Mouse (Mus musculus): Measurements from ENCODE around the gene Insl3. TPM values are rescaled to one million over a fixed set of nuclear protein-coding genes. Genes with fewer than 3 reads are reported as not detected.

The Insl3 gene
- polyA plus RNA-seq (2014; fragmentation: Nextera tagmentation; extraction: Ambion mirVana): 0.35 and 0.37 TPM in 2 replicates

DNA sequence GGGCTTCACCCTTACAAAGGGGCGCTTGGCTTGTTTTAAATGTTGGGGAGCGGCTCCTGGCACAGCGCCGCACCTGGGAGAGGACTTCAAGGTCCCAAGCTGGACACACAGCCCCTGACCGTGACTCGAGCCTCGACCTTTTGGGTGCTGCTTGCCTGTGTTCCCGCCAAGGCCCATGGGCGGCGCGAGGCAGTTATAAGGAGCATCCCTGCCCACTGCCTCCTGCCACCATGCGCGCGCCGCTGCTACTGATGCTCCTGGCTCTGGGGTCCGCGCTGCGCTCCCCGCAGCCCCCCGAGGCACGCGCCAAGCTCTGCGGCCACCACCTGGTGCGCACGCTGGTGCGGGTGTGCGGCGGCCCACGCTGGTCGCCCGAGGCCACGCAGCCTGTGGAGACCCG is at the start of gene Insl3:
Gene Insl3, plus strand, starts transcription at position 187 of the 400 bp plus-strand sequence.
- no peak for ATAC-seq (ENCODE audit: low FRiP score)
- no peak within 1 kb of the TSS for H3K27ac ChIP-seq (ENCODE audit: low read depth, low read length)
- H3K36me3 ChIP-seq (ENCODE audit: control insufficient read depth, insufficient read depth, low read length): no peaks in the 10 kb centered on the region
- WGBS: 7% methylated on average over 33 of the region's 33 CpGs
- H3K4me3 ChIP-seq (ENCODE audit: low read depth, low read length): no peak within 1 kb of the TSS
- DNase-seq (ENCODE audit: low spot score): no peak
- no peak within 1 kb of the TSS for H3K9ac ChIP-seq (ENCODE audit: low read depth, low read length)
- H3K27me3 ChIP-seq (ENCODE audit: control insufficient read depth, insufficient read depth, low read length): peaks cover 100% of the 10 kb centered on the region
- no peaks in the 10 kb centered on the region for H3K9me3 ChIP-seq (ENCODE audit: control insufficient read depth, low read length)
- no peak within 1 kb of the TSS for H3K4me2 ChIP-seq (replicated peaks; ENCODE audit: low read depth, low read length)
- H3K4me1 ChIP-seq (replicated peaks; ENCODE audit: control insufficient read depth, insufficient read depth, low read length): peaks cover 6% of the 10 kb centered on the region; the same call in 1 of the 2 replicates

DNA sequence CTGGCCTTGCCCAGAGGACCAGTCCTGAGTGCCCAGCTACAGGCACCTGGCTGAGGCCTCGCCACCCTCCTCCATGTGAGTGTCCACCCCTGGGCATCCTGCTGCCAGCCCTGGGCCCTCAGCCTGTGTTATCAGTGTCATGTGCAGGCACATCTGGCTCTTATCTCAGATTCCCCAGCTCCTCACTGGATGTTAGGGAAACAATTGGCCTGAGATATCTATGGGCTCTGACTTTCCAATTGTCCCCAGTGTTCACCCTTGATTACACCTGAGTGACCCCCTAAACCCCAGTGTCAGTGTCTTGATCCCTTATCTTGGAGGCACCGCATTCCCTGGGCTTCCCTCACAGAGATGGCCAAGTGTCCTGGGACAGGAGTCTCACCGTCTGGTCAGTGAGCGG is 49.7 kb upstream of the Insl3 start:
- DNase-seq (ENCODE audit: low spot score) (no peak), ATAC-seq (ENCODE audit: low FRiP score) (no peak)
- Histone ChIP-seq H3K27ac (ENCODE audit: low read depth, low read length) (no peak overlapping the region), H3K9me3 (ENCODE audit: control insufficient read depth, low read length) (no peaks in the 10 kb centered on the region), H3K4me3 (ENCODE audit: low read depth, low read length) (no peak overlapping the region), H3K4me2 (replicated peaks; ENCODE audit: low read depth, low read length) (no peak overlapping the region), H3K36me3 (ENCODE audit: control insufficient read depth, insufficient read depth, low read length) (no peaks in the 10 kb centered on the region), H3K4me1 (replicated peaks; ENCODE audit: control insufficient read depth, insufficient read depth, low read length) (no peaks in the 10 kb centered on the region), H3K9ac (ENCODE audit: low read depth, low read length) (no peak overlapping the region), H3K27me3 (ENCODE audit: control insufficient read depth, insufficient read depth, low read length) (peaks cover 4% of the 10 kb centered on the region; the same call in 1 of the 2 replicates)
- WGBS: 87% methylated on average over 4 of the region's 4 CpGs

DNA sequence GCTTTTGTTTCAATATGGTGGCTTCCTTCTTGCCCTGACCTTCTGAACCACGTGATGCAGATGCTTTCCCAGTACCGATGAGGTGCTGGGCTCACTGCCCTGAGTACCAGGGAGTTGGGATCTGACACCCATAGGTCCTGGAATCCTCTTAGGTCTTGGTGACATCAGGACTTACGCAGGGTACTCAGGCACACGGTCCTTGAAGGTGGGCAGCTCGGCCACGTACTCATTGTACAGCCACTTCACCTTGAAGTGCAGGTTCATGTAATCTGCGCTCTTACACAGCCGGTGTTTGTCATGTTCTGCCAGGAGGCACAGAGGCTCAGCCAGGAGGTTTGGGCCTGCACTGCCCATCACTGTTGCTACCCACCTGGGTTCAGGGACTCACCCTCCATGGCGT is 43.5 kb upstream of the Insl3 start:
- no peak for ATAC-seq (ENCODE audit: low FRiP score)
- Histone ChIP-seq H3K27me3 (ENCODE audit: control insufficient read depth, insufficient read depth, low read length) (0 out of 2 replicates have a peak, but pooled peaks cover 2% of the 10 kb centered on the region), H3K4me1 (replicated peaks; ENCODE audit: control insufficient read depth, insufficient read depth, low read length) (no peaks in the 10 kb centered on the region), H3K9ac (ENCODE audit: low read depth, low read length) (no peak overlapping the region), H3K4me3 (ENCODE audit: low read depth, low read length) (no peak overlapping the region), H3K27ac (ENCODE audit: low read depth, low read length) (no peak overlapping the region), H3K36me3 (ENCODE audit: control insufficient read depth, insufficient read depth, low read length) (no peaks in the 10 kb centered on the region), H3K4me2 (replicated peaks; ENCODE audit: low read depth, low read length) (no peak overlapping the region), H3K9me3 (ENCODE audit: control insufficient read depth, low read length) (no peaks in the 10 kb centered on the region)
- whole genome bisulfite sequencing: 85% methylated on average over 9 of the region's 9 CpGs
- no peak for DNase-seq (ENCODE audit: low spot score)

DNA sequence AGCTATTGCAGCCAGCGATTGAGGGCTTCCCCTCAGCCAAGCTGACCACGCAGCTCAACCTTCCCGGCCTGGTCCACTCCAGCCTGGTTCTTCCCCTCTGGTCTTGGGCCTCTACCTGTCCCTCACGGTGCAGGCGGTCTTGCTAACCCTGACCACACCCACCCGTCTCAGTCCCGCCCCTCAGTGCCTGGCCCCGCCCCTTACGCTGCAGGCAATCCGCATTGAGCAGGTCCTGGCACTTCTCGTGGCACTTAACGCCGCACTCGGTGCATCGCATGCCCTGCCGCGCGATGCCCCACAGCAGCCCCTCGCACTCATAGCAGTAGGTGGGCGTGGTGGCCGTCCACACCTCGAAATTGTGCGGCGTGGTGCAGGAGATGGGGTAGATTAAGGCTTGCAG is 34.4 kb upstream of the Insl3 start:
- H3K27ac ChIP-seq (ENCODE audit: low read depth, low read length): no peak overlapping the region
- no peak overlapping the region; the same call in 1 of the 2 replicates for H3K4me3 ChIP-seq (ENCODE audit: low read depth, low read length)
- peak; percentile 47 for DNase-seq (ENCODE audit: low spot score)
- H3K36me3 ChIP-seq (ENCODE audit: control insufficient read depth, insufficient read depth, low read length): no peaks in the 10 kb centered on the region
- no peaks in the 10 kb centered on the region for H3K9me3 ChIP-seq (ENCODE audit: control insufficient read depth, low read length)
- 2% methylated on average over 24 of the region's 24 CpGs for WGBS
- H3K4me2 ChIP-seq (replicated peaks; ENCODE audit: low read depth, low read length): peak overlapping the region; percentile 31
- H3K4me1 ChIP-seq (replicated peaks; ENCODE audit: control insufficient read depth, insufficient read depth, low read length): no peaks in the 10 kb centered on the region
- H3K27me3 ChIP-seq (ENCODE audit: control insufficient read depth, insufficient read depth, low read length): peaks cover 48% of the 10 kb centered on the region
- no peak overlapping the region for H3K9ac ChIP-seq (ENCODE audit: low read depth, low read length)
- ATAC-seq (ENCODE audit: low FRiP score): peak; percentile 32; the same call in 1 of the 2 replicates

DNA sequence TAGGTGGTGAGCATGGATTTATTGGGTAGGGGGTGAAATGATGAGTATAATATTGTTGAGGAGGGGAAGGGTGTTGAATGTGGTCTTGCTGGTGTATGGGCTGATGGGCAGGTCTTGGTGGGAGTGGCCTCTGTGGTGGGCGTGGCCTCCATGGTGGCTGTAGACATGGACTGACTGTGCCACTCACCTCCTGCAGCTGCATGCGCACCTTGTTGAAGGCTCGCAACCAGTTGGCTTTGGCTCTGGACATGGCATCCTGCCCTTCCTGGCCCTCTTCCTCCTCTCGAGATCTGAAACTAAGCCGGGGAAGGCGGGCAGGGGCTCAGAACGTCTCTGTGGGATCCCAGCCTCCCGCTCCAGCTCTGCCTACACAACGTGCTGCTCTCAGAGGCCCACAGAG is 31.2 kb upstream of the Insl3 start:
- 34% methylated on average over 9 of the region's 9 CpGs for WGBS
- ATAC-seq (ENCODE audit: low FRiP score) (no peak), DNase-seq (ENCODE audit: low spot score) (no peak)
- no peak overlapping the region for H3K4me2 ChIP-seq (replicated peaks; ENCODE audit: low read depth, low read length)
- H3K4me1 ChIP-seq (replicated peaks; ENCODE audit: control insufficient read depth, insufficient read depth, low read length): no peaks in the 10 kb centered on the region; the same call in 1 of the 2 replicates
- H3K36me3 ChIP-seq (ENCODE audit: control insufficient read depth, insufficient read depth, low read length): no peaks in the 10 kb centered on the region
- H3K9ac ChIP-seq (ENCODE audit: low read depth, low read length): no peak overlapping the region
- no peak overlapping the region for H3K4me3 ChIP-seq (ENCODE audit: low read depth, low read length)
- H3K9me3 ChIP-seq (ENCODE audit: control insufficient read depth, low read length): no peaks in the 10 kb centered on the region
- H3K27me3 ChIP-seq (ENCODE audit: control insufficient read depth, insufficient read depth, low read length): peaks cover 62% of the 10 kb centered on the region
- H3K27ac ChIP-seq (ENCODE audit: low read depth, low read length): no peak overlapping the region

DNA sequence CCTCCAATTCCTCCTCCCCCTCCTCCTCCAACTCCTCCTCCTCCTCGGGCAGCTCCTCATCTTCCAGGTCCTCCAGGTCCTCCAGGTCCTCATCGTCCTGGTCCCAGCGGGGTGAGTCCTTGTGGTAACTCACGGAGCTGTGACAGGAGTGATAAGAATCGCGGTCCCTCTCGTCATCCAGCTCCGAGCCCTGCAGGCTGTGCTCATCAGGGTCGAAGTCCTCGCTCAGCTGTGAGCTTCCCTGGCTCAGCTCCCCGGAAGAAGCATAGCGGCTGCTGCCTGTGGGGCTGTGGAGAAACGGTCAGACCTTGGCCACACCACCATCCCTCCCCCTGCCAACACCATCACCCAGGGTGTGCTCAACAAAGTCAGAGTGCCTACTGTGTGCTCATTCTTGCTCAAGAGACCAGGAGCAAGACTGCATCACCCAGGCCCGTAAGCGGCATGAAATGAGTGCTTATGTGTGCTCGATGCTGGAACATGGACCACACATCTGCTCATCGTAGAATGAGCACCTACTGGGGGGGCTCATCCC is 30.4 kb upstream of the Insl3 start:
- no peak for ATAC-seq (ENCODE audit: low FRiP score)
- 29% methylated on average over 17 of the region's 17 CpGs for WGBS
- peaks cover 63% of the 10 kb centered on the region for H3K27me3 ChIP-seq (ENCODE audit: control insufficient read depth, insufficient read depth, low read length)

DNA sequence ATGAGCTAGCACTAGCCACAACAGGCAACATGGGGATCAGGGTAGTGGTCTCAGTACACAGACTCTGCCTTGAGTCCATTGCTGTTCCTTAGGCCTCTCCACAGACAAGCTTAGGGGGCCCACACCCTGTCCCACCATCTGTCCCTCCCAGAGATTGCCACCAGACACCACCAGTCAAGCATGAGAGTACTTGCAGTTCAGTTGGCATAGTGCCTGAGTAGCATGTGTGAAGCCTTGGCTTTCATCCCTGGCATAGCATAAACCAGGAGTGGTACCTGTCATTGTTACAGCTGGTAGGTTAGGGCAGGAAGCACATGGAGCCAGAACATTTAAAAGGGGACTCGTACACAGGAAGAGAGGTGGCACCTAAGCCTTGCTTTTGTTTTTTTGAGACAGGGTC is 29.3 kb upstream of the Insl3 start:
- no peaks in the 10 kb centered on the region for H3K9me3 ChIP-seq (ENCODE audit: control insufficient read depth, low read length)
- H3K36me3 ChIP-seq (ENCODE audit: control insufficient read depth, insufficient read depth, low read length): no peaks in the 10 kb centered on the region
- WGBS: 62% methylated on average over 1 of the region's 1 CpGs
- no peak overlapping the region for H3K4me2 ChIP-seq (replicated peaks; ENCODE audit: low read depth, low read length)
- peaks cover 56% of the 10 kb centered on the region for H3K27me3 ChIP-seq (ENCODE audit: control insufficient read depth, insufficient read depth, low read length)
- H3K9ac ChIP-seq (ENCODE audit: low read depth, low read length): no peak overlapping the region
- DNase-seq (ENCODE audit: low spot score) (no peak), ATAC-seq (ENCODE audit: low FRiP score) (no peak)
- H3K27ac ChIP-seq (ENCODE audit: low read depth, low read length): no peak overlapping the region
- no peaks in the 10 kb centered on the region; the same call in 1 of the 2 replicates for H3K4me1 ChIP-seq (replicated peaks; ENCODE audit: control insufficient read depth, insufficient read depth, low read length)
- H3K4me3 ChIP-seq (ENCODE audit: low read depth, low read length): no peak overlapping the region

More for the DNA sequence above, 30.4 kb upstream of the Insl3 start:
- H3K4me1 ChIP-seq (replicated peaks; ENCODE audit: control insufficient read depth, insufficient read depth, low read length): no peaks in the 10 kb centered on the region; the same call in 1 of the 2 replicates
- H3K36me3 ChIP-seq (ENCODE audit: control insufficient read depth, insufficient read depth, low read length): no peaks in the 10 kb centered on the region
- no peak overlapping the region for H3K4me3 ChIP-seq (ENCODE audit: low read depth, low read length)
- no peak overlapping the region for H3K9ac ChIP-seq (ENCODE audit: low read depth, low read length)
- no peaks in the 10 kb centered on the region for H3K9me3 ChIP-seq (ENCODE audit: control insufficient read depth, low read length)
- H3K4me2 ChIP-seq (replicated peaks; ENCODE audit: low read depth, low read length): no peak overlapping the region
- DNase-seq (ENCODE audit: low spot score): no peak
- no peak overlapping the region for H3K27ac ChIP-seq (ENCODE audit: low read depth, low read length)

DNA sequence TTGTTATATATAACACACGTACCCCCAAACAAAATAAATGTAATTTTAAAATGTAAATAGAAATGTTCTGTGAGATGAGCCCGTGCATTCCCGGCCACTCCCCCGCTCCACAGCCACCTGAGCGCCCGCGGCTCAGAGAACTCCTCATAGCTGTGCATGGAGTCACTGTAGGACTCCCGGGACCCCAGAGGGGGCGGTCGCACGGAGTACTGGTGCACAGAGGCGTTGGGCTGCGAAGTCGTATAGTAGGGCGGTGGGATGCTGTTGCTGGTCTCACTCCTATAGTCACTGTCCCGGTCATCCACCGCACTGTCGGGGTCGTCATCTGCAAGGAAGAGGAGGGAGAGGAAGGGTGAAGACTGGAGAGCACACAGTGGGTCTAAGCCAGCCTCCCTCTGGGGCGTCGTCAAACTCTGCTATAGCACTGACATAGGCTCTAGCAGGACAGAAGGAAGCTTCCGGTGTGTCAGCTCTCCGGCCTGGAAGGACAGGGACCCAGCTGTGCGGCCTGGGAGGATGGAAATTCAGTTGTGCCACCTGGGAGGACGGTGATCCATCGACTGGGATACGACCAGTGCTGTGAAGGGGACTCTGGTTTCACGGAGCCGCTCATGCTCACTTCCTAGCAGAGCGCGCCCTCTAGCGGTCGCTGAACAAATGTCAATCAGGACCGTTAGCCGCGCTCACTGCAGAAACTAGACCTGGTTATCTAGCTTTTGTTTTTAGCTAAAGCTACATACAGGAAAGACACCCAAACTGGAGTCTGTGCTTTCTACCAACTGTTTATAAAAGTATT is 28.5 kb upstream of the Insl3 start:
- Histone ChIP-seq H3K27me3 (ENCODE audit: control insufficient read depth, insufficient read depth, low read length) (peaks cover 48% of the 10 kb centered on the region), H3K27ac (ENCODE audit: low read depth, low read length) (no peak overlapping the region), H3K4me2 (replicated peaks; ENCODE audit: low read depth, low read length) (no peak overlapping the region), H3K4me1 (replicated peaks; ENCODE audit: control insufficient read depth, insufficient read depth, low read length) (no peaks in the 10 kb centered on the region; the same call in 1 of the 2 replicates), H3K4me3 (ENCODE audit: low read depth, low read length) (no peak overlapping the region), H3K9me3 (ENCODE audit: control insufficient read depth, low read length) (no peaks in the 10 kb centered on the region), H3K36me3 (ENCODE audit: control insufficient read depth, insufficient read depth, low read length) (no peaks in the 10 kb centered on the region), H3K9ac (ENCODE audit: low read depth, low read length) (no peak overlapping the region)
- peak; percentile 94 for DNase-seq (ENCODE audit: low spot score)
- peak; percentile 47 for ATAC-seq (ENCODE audit: low FRiP score)
- 8% methylated on average over 36 of the region's 36 CpGs for WGBS

Measured in hindbrain, embryonic 11.5 days (tissue).